8 mouse cellular contexts compared by ENCODE assay signal in genomic region chr4:101068786-101069153, GRCm38 (mm10). TPM values are rescaled to one million over a fixed set of nuclear protein-coding genes. Genes with fewer than 3 reads are reported as not detected.
DNase-seq lines count a peak whose midpoint lies in the region; ATAC-seq and TF ChIP-seq lines count a peak whose summit lies in the region.

Gene Raver2 (plus strand): TSS chr4:101068983.

- H3K4me1 ChIP-seq in ES-E14 (ENCODE audit: control insufficient read depth in 2 of 2, insufficient read depth in 2 of 2, low read length in 2 of 2, poor library complexity in 1 of 2) = no peaks in the 10 kb centered on the region
- peaks cover 3% of the 10 kb centered on the region; the same call in 1 of the 2 replicates for H3K4me1 ChIP-seq in hindbrain, embryonic 12.5 days

- 0 out of 2 replicates have a peak, but pooled peaks cover 3% of the 10 kb centered on the region for H3K27me3 ChIP-seq in hindbrain, embryonic 12.5 days

- 1% methylated on average over 54 of the region's 54 CpGs for WGBS in hindbrain, embryonic 12.5 days

- H3K36me3 ChIP-seq in ES-E14 (ENCODE audit: control insufficient read depth, insufficient read depth, low read length, poor library complexity, severe bottlenecking) = no peaks in the 10 kb centered on the region
- H3K36me3 ChIP-seq in hindbrain, embryonic 12.5 days = no peaks in the 10 kb centered on the region

- peak within 1 kb of the TSS; percentile 91 for H3K4me2 ChIP-seq in hindbrain, embryonic 12.5 days (replicated peaks)

- ATAC-seq in hindbrain, embryonic 12.5 days (ENCODE audit: low FRiP score) = peak; percentile 83

- no peaks in the 10 kb centered on the region for H3K9me3 ChIP-seq in ES-E14 (ENCODE audit: control insufficient read depth, insufficient read depth, low read depth, low read length)
- H3K9me3 ChIP-seq in hindbrain, embryonic 12.5 days (replicated peaks) = no peaks in the 10 kb centered on the region

- H3K9ac ChIP-seq in ES-E14 (ENCODE audit: insufficient read depth, low read depth, low read length, poor library complexity, severe bottlenecking) = peak within 1 kb of the TSS; percentile 82
- peak within 1 kb of the TSS; percentile 88 for H3K9ac ChIP-seq in hindbrain, embryonic 12.5 days

- peak; percentile 48 for DNase-seq in ES-E14 (ENCODE audit: low read depth, low spot score)
- peak; percentile 20 for DNase-seq in cerebellum, adult 11-12 months
- DNase-seq in forelimb bud, embryonic 11.5 days (ENCODE audit: low read depth, low spot score) = peak; percentile 63
- peak; percentile 39 to 40 for DNase-seq in layer of hippocampus, postnatal 14 days (ENCODE audit: low spot score in 2 of 2)
- peak; percentile 63 for DNase-seq in lung, postnatal 10 days
- peak; percentile 79 for DNase-seq in retina, embryonic 14.5 days (ENCODE audit: low spot score)
- peak; percentile 12 for DNase-seq in urinary bladder, postnatal 10 days (ENCODE audit: low spot score)

- peak within 1 kb of the TSS; percentile 82 to 86 for H3K4me3 ChIP-seq in ES-E14 (ENCODE audit: insufficient read depth in 1 of 2, low read depth in 1 of 2, low read length in 2 of 2, poor library complexity in 1 of 2, severe bottlenecking in 1 of 2)
- peak within 1 kb of the TSS; percentile 85 for H3K4me3 ChIP-seq in hindbrain, embryonic 12.5 days

- H3K27ac ChIP-seq in ES-E14 (ENCODE audit: insufficient read depth, low read depth, low read length, poor library complexity, severe bottlenecking) = no peak within 1 kb of the TSS
- peak within 1 kb of the TSS; percentile 30; the same call in 1 of the 2 replicates for H3K27ac ChIP-seq in hindbrain, embryonic 12.5 days

- in situ Hi-C loops in ES-E14 (cut with MboI; ENCODE audit: low sequenced_read_pairs in 2 of 2, unreplicated experiment in 2 of 2) = no loop called here

TF ChIP-seq in ES-E14, 5 proteins besides CTCF, POLR2A, EP300 and RAD21:
- no peak for TF ChIP-seq HCFC1 (IDR thresholded peaks at IDR 0.05; ENCODE audit: borderline replicate concordance, insufficient read depth, low read length)
- TF ChIP-seq CHD2 (IDR thresholded peaks at IDR 0.05; ENCODE audit: low read depth, low read length) = no peak

RNA-seq across cellular contexts. Expression of gene Raver2, which starts in this region (rescaled TPM):
- 8.8 and 12.1 TPM in 2 replicates for total RNA-seq in ES-E14 (2012; rRNA removed)
- 13.1 and 13.6 TPM in 2 replicates for polyA plus RNA-seq in hindbrain, embryonic 12.5 days (2016; fragmentation: Nextera tagmentation; extraction: Ambion mirVana)
- 10 to 100 TPM; 60.7 to 63.7 TPM for total RNA-seq in layer of hippocampus, postnatal 14 days (2021)

Comparison
In these comparisons a context has a peak if more than half of its experiments do, and no peak if none do; other contexts are left out.
1. DNase-seq: peak in every context shown above with its lines; median percentile 79 in retina, embryonic 14.5 days; 63 in forelimb bud, embryonic 11.5 days; 63 in lung, postnatal 10 days; 48 in ES-E14; 40 in layer of hippocampus, postnatal 14 days; 20 in cerebellum, adult 11-12 months; 12 in urinary bladder, postnatal 10 days.